Mouse (Mus musculus): ENCODE measurements at regions not wholly inside any gene's neighbourhood (a gene's known extent, or its start where the extent isn't known, plus 50 kb on each side); places are given as distances from the start of the nearest gene placed in this dataset.

- no peak for DNase-seq (ENCODE audit: extremely low spot score, low read depth, low spot score)
Observed at GRCm38 (mm10) chr13:119351346-119351745, 77.1 kb upstream of the Paip1 start.

- no peak for DNase-seq (ENCODE audit: extremely low spot score, low read depth, low spot score)
Observed at GRCm38 (mm10) chr13:119358696-119359095, 69.7 kb upstream of the Paip1 start.

- no peak for DNase-seq (ENCODE audit: extremely low spot score, low read depth, low spot score)
Observed at GRCm38 (mm10) chr13:119363379-119363778, 65.0 kb upstream of the Paip1 start.

GRCm38 (mm10) chr13:119364160-119364559 is 64.2 kb upstream of the Paip1 start:
- no peak for DNase-seq (ENCODE audit: extremely low spot score, low read depth, low spot score)

- no peak for DNase-seq (ENCODE audit: extremely low spot score, low read depth, low spot score)
Observed at GRCm38 (mm10) chr13:119367544-119367943, 60.9 kb upstream of the Paip1 start.

- peak; percentile 49 for DNase-seq (ENCODE audit: extremely low spot score, low read depth, low spot score)
Observed at GRCm38 (mm10) chr13:119378404-119379037, 49.9 kb upstream of the Paip1 start.

All from hindlimb bud, embryonic 11.5 days (tissue).